Mouse (Mus musculus) cerebellum, adult 11-12 months (tissue): ENCODE results near the gene Kmt2e.
A peak's percentile ranks its signal among the peaks of the same experiment; 100 is the strongest.
"Not testable (repeated sequence)": the region's sequence is repeated elsewhere in the genome, so short reads cannot be mapped to it uniquely, and the experiment has no call there.

Experiments
- DNase-seq: peaks from one replicate; pipeline ENCODE4 v3.0.0; 2022

Kmt2e gene

DNA sequence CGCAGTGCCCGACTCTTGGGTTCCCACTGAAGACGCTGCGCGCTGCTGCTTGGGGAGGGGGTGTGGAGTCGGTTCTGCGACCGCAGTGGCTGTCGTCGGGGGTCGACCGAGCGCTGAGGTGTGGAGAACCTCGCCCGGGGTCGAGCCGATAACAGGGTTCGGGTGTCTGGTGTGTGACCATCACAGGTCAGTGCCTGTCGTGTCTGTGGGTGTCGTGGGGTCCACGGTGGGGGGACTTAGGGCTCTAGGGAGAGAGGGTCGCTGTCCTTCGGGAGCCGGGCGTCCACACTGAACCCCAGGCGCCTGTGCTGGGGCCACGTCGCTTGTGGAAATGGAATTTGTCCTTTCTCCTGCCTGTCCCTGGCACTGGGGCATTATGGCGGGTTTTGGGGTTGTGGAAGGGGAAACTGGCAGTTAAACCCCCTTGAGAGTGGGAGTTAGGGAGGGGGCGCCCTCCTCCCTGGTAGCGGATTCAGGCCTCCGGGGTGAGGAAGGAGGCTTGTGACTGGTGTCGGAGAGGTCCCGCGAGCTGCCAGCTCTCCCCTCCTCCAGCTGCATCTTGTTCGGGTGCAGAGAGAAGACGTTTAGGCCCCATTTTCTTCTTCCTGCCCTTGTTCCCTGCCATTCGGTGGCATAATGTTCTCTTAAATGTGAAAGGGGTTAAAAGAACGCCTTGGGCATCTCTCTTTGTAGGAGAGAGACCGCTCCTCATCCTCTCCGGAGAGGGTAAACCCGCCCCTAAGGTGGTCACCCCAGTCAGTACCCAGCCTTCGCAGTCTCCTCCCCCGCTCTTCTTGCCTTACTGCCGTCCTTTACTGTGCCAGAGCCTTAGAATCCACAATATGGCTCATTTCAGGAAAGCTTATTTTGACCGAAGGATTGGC is 599 bp downstream of the Kmt2e start:
- peak; percentile 72 for DNase-seq

DNA sequence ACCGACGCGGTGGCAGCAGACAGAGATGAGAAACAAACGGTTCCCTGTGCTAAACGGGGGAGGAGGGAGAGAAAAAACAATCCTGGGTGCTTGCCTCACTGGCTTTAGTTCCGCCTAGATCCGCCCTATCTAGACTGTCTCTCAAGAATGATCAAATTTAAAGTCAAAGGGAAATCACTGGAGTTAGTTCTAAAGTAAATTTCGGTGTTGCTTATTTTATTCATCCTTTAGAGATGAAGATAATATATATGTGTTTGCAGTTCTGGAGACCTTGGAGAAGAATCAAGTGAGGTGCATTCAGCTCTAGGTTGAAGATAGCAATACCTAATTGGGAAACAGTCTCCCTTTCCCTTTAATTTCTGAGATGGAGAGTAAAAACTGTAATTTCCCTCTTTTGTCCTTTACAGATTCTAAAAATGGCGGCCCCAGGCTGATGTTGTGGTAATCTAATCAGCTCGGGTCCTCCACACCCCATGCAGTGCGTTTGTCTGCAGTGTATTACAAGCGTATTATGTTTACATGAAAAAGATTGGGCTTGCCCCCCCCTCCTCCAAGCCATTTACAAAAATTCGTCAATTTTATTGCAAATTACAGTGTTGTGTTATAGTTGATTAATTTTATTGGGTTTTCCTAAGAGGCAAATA is 1.4 kb downstream of the Kmt2e start:
- DNase-seq: peak; percentile 43

DNA sequence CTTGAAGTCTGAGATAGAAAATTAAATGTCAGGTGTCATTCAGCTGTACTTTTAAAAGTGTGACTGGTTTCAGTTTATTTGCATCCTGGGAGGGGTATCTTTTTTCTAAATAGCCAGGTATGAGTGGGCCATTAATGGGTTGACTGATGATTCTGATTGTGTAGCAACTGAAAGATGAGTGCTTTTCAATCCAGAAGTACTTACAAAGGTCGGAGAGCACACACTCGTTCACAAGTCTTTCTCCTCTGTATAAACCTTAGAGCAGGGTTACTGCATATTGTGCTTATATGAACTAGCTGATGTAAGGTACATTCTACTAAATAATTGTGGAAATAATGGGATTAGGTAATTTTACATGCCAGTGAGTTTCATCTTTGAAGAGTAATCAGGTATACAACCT is 2.5 kb downstream of the Kmt2e start:
- no peak for DNase-seq

DNA sequence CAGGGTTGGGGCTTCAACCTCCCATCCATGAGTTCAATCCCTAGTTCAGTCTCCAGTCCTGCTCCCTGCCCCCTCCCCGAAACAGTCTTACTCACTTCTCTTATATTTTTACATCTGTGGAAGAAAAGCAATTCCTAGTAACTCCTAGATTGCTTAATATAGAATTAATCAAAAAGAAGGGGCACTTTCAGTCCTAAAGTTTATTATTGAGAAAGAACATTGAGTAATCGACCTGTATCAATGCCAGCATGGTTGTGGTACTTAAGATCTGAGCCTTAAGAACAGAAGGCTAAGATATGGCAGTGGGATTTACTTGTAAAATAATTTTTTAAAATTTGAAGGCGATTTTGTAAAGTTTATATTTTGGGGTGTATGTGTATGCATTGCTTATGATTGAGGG is 5.6 kb downstream of the Kmt2e start:
- no peak for DNase-seq

DNA sequence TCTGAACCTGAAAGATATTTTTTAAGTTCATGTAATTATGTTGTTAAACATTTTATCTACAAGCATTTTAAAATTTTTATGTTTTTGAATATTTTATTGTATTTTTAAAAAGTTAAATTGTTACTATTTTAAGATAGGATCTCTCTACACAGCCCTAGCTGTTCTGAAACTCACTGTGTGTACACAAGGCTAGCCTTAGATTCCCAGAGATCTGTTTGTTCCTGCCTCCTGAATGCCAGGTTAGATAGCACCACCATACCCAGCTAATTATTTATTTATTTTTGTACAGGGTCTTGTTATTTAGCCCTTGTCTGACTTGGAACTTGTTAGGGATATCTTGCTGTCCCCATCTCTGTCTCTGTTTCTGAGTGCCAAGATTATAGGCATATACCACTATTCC is 6.3 kb downstream of the Kmt2e start:
- DNase-seq: no peak

DNA sequence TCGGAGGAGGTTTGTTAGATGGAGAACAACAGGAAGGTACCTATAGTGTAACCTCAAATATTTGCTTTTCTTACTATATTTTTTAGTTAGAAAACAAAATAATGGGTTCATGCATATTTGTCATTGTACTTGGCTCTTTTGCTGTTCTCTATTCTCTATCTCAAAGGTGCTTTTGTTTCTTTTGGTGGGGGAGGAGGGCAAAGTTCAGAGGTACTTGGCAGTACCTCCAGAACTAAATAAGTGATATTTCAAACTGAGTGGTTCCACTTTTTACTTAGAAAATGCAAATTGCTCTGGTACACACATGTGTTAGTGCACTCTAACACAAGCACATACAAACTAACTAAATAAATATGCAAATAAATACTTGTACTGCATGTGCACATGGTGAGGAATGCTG is 7.7 kb downstream of the Kmt2e start:
- no peak for DNase-seq

DNA sequence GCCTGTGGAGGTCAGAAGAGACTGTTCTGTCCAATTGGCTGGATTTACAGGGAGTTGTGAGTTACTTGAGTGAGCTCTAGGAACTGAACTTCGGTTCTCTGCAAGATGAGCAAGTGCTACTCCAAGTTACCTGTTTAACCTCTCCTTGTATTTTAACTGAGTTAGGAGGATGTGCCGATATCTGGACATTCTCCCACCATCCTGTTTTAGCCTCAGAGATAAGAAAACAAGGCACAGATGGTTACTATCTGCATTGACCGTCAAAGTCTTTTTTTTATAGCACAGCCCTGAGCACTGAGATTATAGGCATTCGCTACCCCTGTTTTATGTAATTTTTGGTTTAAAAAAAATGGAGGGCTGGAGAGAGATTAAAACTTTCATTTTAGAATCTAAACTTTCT is 10.2 kb downstream of the Kmt2e start:
- no peak for DNase-seq

DNA sequence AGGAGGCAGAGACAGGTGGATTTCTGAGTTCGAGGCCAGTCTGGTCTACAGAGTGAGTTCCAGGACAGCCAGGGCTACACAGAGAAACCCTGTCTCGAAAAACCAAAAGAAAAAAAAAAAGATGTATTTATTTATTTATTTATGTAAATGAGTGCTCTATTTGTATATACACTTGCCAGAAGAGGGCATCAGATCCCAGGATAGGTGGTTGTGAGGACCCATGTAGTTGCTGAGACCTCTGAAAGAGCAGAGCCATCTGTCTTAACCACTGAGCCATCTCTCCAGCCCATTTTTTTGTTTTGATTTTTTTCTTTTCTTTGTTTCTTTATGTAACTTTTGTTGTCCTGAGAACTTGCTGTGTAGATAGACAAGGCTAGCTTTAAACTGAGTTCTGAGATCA is 19.3 kb downstream of the Kmt2e start:
- not testable (repeated sequence) for DNase-seq

DNA sequence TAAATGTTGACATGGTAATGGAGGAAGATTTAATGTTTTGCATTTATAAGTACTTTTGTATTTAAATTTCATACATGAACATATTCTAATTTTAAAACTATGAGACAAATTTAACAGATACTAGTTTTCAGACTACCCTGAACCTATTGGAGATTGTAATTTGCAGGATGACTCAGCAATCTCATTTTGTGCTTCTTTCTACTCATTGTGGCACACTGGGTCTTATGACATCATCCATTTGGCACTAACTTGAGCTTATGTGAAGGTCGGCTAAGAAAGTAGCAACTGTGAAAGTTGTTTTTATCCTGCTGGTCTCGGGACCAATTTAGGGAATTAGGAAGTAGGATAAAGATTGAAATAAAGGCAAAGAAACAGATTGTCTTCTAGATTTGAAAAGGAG is 27.4 kb downstream of the Kmt2e start:
- DNase-seq: no peak

DNA sequence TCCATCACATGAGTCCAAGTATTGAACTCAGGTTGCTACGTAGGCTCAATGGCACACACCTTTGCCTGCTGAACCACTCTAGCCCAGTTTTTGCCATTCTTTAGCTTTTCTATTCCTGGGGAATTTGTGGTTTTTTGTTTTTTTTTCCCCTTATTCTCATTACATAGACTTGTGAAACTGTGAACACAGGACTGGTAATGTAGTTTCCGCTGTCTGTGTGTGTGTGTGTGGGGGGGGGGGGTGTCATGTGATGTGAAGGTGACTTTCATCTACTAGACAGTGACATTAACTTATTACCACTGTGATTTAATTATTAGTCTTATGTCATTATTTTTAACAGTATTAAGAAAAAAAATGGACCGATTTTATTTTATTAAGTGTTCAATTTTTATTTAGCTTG is 30.0 kb downstream of the Kmt2e start:
- DNase-seq: no peak

DNA sequence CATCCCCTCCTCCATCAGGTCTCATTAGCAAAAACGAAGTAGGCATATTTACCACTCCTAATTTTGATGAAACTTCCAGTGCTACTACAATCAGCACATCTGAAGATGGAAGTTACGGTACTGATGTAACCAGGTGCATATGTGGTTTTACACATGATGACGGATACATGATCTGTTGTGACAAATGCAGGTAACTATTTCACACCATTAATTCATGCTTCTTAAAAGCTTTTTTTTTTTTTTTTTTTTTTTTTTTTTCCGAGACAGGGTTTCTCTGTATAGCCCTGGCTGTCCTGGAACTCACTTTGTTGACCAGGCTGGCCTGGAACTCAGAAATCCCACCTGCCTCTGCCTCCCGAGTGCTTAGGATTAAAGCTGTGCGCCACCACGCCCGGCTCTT is 30.5 kb downstream of the Kmt2e start:
- DNase-seq: no peak

DNA sequence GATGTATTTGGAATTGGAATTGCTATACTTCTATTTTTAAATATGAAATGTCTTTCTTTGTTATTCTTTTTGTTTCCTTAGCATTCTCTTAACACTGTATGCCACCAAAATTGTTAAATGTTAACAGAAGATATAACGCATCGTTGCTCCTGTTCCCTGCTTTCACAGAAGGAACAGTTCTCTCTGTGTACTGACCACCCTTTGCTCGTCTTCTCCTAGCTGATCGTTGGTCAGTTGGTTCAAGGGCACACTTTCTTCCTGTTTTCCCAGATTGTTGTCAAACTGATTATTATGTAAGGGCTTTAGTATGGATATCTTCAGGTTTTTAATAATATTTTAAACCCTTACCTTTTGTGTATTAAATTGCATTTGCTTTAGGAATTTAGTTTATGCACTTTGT is 32.3 kb downstream of the Kmt2e start:
- DNase-seq: no peak

DNA sequence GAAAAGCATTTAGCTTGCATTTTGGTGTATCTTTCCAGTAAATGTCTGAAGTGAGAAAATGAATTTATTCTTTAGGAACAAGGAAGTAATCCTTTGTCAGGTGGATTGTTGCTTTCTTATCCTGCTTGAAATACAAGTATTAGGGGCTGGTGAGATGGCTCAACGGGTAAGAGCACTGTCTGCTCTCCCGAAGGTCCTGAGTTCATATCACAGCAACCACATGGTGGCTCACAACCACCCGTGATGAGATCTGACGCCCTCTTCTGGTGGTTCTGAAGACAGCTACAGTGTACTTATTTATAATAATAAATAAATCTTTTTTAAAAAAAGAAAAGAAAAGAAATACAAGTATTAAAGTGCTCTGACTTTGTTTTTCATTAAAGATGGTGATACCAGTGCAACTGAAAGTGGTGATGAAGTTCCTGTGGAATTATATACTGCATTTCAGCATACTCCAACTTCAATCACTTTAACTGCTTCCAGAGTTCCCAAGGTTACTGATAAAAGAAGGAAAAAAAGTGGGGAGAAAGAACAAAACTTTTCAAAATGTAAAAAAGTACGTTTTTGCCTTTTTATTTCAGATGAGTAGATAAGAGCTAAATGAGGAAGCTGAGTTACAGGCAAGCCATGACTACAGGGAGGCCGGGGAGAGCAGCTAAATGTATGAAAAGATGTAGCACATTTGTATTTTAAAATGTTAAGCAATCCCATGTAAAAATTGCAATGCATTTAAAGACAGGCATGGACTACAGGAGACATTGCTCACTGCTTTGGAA is 39.0 kb downstream of the Kmt2e start:
- no peak for DNase-seq

DNA sequence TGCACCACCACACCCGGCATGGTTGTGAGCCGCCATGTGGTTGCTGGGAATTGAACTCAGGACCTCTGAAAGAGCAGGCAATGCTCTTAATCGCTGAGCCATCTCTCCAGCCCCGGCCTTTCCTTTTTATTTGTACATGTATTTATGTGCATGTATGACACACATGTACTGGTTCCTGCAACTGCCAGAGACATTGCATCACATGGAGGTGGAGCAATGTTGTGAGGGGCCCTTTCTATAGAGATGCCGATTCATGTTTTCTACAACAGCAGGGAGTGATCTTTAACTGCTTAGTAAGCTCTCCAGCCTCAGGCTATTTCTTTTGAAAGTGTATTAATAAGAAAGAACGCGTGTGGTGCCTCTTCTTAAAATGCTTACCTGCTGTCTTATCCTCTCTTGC is 49.6 kb downstream of the Kmt2e start:
- no peak for DNase-seq

DNA sequence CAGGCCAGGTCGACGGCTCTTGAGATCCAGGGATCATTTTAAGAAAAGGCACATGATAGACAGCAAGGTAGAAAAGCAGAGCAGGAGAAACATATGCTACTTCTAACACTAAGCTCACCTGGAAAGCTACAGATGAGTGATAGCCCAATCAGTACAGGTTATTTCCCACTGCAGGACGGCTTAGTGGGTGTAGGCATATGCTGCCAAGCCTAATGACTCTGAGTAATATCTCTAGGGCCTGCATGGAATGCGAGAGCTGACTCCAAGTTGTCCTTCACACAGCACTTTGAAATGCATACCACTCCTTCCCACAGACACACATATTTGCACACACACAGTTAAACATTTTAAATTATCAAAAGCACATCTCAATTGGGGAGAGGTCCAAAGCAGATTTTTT is 55.0 kb downstream of the Kmt2e start:
- DNase-seq: no peak

DNA sequence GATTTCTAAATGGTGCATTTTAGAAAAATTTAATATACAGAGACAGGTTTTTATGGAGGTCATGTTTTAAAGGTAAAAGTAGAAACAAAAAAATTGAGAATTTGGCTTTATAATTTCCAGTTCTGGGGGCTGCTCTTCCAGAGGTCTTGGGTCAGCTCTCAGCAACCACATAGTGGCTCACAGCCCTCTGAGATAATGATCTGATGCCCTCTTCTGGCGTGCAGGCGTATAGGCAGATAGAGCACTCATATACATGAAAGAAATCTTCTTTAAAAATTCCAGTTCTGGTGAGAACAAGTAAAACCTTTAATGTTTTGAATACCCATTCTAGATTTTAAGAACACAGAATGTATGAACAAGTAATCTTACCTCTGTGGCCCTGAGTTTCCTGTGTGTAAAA is 56.6 kb downstream of the Kmt2e start:
- no peak for DNase-seq

DNA sequence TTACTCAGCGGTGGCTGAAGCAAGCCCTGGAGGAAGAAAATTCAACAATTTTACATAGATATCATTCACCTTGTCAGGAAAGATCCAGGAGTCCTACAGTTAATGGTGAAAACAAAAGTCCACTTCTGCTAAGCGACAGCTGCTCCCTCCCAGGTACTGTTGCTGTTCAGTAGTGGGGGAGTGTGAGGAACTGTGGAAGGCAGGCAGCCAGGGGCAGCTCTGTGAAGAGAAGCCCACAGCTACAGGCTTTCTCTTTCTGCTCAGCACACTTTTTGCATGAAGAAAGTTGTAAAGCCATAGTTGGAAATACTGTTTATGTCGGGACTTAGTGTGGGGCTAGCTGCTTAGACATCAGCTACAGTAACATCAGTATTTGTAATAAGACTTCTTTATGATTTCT is 62.2 kb downstream of the Kmt2e start:
- no peak for DNase-seq

DNA sequence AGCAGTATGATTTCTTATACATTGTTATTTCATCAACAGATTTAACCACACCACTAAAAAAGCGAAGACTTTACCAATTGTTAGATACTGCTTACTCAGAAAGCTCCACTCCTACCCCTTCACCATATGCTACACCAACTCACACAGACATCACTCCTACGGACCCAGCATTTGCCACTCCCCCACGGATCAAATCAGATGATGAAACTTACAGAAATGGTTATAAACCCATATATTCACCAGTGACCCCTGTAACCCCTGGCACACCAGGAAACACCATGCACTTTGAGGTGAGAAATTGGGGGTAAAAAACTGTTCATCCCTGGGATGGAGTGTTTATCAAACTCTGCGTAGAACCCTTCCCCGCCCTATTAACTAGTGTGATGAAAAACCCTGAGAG is 62.7 kb downstream of the Kmt2e start:
- no peak for DNase-seq

DNA sequence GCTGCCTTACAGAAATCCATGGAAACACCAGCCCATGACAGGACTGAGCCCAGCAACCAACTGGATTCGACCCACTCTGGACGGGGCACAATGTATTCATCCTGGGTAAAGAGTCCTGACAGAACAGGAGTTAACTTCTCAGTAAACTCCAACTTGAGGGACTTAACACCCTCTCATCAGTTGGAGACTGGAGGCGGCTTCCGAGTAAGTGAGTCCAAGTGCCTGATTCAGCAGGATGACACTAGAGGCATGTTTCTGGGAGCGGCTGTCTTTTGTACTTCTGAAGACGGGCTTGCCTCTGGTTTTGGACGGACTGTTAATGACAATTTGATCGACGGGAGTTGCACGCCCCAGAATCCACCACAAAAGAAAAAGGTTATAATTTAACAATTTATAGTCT is 63.7 kb downstream of the Kmt2e start:
- DNase-seq: no peak

DNA sequence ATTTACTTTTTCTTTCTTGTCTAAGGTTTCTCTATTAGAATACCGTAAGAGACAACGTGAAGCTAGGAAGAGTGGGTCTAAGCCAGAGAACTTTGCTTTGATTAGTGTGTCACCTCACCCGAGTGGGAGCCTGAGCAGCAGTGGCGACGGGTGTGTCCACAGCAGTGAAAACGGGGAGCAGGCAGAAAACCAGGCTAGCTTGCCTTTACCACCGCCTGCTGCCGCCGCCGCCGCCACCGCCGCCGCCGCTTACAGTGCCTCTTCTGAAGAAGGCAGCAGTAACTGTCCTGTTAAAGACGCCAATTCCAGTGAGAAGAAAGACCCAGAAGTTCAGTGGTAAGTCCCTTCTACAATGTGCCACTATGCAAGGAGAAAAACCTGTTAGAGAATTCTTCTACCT is 65.0 kb downstream of the Kmt2e start:
- no peak for DNase-seq

DNA sequence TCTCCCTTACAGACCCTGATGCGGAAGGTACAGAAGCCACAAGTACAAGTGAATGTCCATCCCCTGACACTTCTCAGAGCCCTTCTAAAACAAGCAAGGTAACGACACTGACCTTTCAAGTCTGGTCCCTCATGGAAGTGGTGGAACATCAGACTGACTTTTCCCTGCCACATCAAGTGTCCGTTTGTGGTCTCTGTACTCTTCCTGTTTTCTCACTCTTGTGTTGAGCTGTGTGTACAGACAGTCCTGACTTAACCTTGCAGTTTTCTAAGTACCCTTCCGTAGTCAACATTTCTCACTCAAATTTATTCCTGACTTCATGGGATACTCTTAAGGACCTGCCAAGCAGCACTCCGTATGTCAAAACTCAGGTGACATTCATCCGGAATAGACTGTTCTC is 66.5 kb downstream of the Kmt2e start:
- DNase-seq: no peak

DNA sequence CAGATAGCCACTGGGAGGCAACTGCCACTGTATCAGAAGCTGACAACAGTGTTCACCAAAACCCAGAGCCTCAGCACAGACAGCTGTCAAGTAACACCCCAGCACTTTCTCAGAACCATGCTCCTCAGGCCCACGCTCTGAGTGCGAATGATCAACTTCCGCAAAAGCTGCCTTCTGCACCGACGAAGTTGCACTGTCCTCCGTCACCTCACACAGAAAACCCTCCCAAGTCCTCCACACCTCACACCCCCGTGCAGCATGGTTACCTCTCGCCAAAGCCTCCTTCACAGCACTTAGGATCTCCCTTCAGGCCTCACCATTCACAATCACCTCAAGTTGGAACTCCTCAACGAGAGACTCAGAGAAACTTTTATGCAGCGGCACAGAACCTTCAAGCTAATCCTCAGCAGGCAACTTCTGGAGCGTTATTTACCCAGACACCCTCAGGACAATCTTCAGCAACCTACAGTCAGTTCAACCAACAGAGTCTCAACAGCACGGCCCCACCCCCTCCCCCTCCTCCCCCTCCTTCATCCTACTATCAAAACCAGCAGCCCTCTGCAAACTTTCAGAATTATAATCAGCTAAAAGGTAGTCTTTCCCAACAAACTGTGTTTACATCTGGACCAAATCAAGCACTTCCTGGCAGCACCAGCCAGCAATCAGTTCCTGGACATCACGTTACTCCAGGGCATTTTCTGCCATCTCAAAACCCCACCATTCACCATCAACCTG is 67.5 kb downstream of the Kmt2e start:
- no peak for DNase-seq

DNA sequence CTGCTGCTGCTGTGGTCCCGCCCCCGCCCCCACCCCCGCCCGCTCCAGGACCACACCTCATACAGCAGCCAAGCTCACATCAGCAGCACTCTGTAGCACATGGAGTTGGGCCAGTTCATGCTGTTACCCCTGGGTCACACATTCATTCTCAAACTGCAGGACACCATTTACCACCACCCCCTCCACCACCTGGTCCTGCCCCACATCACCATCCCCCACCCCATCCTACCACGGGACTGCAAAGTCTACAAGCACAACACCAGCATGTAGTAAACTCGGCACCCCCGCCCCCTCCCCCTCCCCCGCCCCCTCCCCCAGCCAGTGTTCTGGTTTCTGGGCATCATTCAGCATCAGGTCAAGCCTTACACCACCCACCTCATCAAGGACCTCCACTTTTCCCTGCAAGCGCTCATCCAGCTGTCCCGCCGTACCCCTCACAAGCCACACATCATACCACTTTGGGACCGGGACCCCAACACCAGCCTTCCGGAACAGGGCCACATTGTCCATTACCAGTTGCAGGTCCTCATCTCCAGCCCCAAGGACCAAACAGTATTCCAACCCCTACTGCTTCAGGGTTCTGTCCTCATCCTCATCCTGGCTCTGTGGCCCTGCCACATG is 68.2 kb downstream of the Kmt2e start:
- no peak for DNase-seq
